In the genomic region with DNA sequence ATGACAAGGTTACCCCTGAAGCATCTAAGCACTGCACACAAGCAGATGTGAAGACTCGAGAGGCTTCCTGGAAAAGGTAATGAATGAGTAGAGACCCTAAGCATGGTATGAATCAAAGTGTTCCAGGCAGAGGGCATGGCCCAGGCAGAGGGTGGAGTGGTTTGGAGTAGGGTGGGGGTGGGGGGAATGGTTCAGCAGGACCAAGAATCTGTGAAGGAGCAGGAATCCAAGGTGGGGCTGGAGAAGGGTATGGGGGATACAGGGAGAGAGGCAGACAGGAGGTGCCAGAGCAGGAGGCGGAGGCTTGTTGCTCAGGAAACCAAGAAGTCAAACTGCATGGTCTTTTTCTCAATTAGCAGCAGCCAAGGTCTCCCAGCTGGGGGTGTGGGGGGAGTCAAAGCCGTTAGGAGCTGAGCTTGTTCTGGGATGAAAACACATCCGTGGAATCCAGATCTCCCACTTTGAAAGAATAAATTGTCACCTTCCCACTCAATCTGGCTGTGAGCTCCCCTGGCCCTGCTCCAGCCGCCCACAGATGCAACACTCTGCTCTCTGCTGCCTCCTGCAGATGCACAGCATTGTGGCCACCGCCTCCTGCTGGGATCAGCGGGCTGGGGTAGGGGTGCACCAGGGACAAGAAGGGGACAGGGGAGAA, we compare ENCODE assay signal across 9 mouse cellular contexts.
DNase-seq lines count a peak whose midpoint lies in the region; ATAC-seq lines count a peak whose summit lies in the region.
"Had no signal": no experiment of that assay in that cellular context is flagged by ENCODE, and none has a peak within 500 bp of the region (broad histone marks: within the 10 kb centered on the region; RNA-seq: fewer than 3 reads in every experiment).

No protein-coding gene starts in this region.

- WGBS in hindbrain, embryonic 10.5 days: 33% methylated on average over 7 of the region's 7 CpGs
- WGBS in hindbrain, embryonic 12.5 days: 37% methylated on average over 7 of the region's 7 CpGs
- WGBS in embryonic facial prominence, embryonic 15.5 days: 22% methylated on average over 7 of the region's 7 CpGs

- no peaks in the 10 kb centered on the region for H3K36me3 ChIP-seq in hindbrain, embryonic 10.5 days
- H3K36me3 ChIP-seq in hindbrain, embryonic 12.5 days: no peaks in the 10 kb centered on the region
- no peaks in the 10 kb centered on the region for H3K36me3 ChIP-seq in embryonic facial prominence, embryonic 15.5 days

- no peak overlapping the region for H3K4me2 ChIP-seq in hindbrain, embryonic 12.5 days (replicated peaks)
- no peak overlapping the region for H3K4me2 ChIP-seq in embryonic facial prominence, embryonic 15.5 days (replicated peaks)

- H3K27ac ChIP-seq in hindbrain, embryonic 10.5 days: peak overlapping the region; percentile 35; the same call in 1 of the 2 replicates
- H3K27ac ChIP-seq in hindbrain, embryonic 12.5 days: no peak overlapping the region
- peak overlapping the region; percentile 60 for H3K27ac ChIP-seq in embryonic facial prominence, embryonic 15.5 days (replicated peaks)

- H3K4me3 ChIP-seq in hindbrain, embryonic 10.5 days: no peak overlapping the region
- H3K4me3 ChIP-seq in hindbrain, embryonic 12.5 days: no peak overlapping the region
- no peak overlapping the region for H3K4me3 ChIP-seq in embryonic facial prominence, embryonic 15.5 days (replicated peaks)
- H3K4me3 ChIP-seq: myocyte had no signal

- DNase-seq in hindbrain, embryonic 10.5 days (ENCODE audit: low spot score): no peak
- DNase-seq in ZHBTc4 (ENCODE audit: low read depth, low spot score): peak; percentile 11
- peak; percentile 90 for DNase-seq in layer of hippocampus, adult 11-12 months (ENCODE audit: low spot score)
- peak; percentile 2 for DNase-seq in retina, postnatal 7 days (ENCODE audit: low read depth, low spot score)
- no peak for DNase-seq in embryo, embryonic 9.5 days (ENCODE audit: extremely low spot score)

- peaks cover 20% of the 10 kb centered on the region for H3K4me1 ChIP-seq in hindbrain, embryonic 10.5 days (replicated peaks)
- peaks cover 3% of the 10 kb centered on the region; the same call in 1 of the 2 replicates for H3K4me1 ChIP-seq in hindbrain, embryonic 12.5 days
- peaks cover 25% of the 10 kb centered on the region for H3K4me1 ChIP-seq in embryonic facial prominence, embryonic 15.5 days

- no peak for ATAC-seq in hindbrain, embryonic 12.5 days (ENCODE audit: low FRiP score)
- ATAC-seq in embryonic facial prominence, embryonic 15.5 days (ENCODE audit: insufficient number of reproducible peaks, low FRiP score, low TSS enrichment, low read depth): 0 out of 2 replicates have a peak, but pooled peaks have one; percentile 28
- ATAC-seq in erythroblast, adult 5-6 weeks (replicated peaks; ENCODE audit: low FRiP score, poor library complexity, severe bottlenecking): no peak

- H3K27me3 ChIP-seq in hindbrain, embryonic 10.5 days (ENCODE audit: insufficient read depth, poor library complexity, severe bottlenecking): no peaks in the 10 kb centered on the region
- H3K27me3 ChIP-seq in hindbrain, embryonic 12.5 days: no peaks in the 10 kb centered on the region
- H3K27me3 ChIP-seq in embryonic facial prominence, embryonic 15.5 days: no peaks in the 10 kb centered on the region

- no peaks in the 10 kb centered on the region for H3K9me3 ChIP-seq in hindbrain, embryonic 10.5 days
- H3K9me3 ChIP-seq in hindbrain, embryonic 12.5 days (replicated peaks): no peaks in the 10 kb centered on the region
- no peaks in the 10 kb centered on the region for H3K9me3 ChIP-seq in embryonic facial prominence, embryonic 15.5 days (replicated peaks)

- H3K9ac ChIP-seq in hindbrain, embryonic 12.5 days: no peak overlapping the region
- no peak overlapping the region for H3K9ac ChIP-seq in embryonic facial prominence, embryonic 15.5 days

Comparison
In these comparisons a context has a peak if more than half of its experiments do, and no peak if none do; other contexts are left out.
1. DNase-seq: peak in ZHBTc4 (single experiment), layer of hippocampus, adult 11-12 months (single experiment) and retina, postnatal 7 days (single experiment); none in hindbrain, embryonic 10.5 days (single experiment) and embryo, embryonic 9.5 days (single experiment).